Mouse (Mus musculus): ENCODE data around the gene Tmtc4. TPM values are rescaled to one million over a fixed set of nuclear protein-coding genes. Genes with fewer than 3 reads are reported as not detected.
A peak's percentile ranks its signal among the peaks of the same experiment; 100 is the strongest.

The Tmtc4 gene
- polyA plus RNA-seq, 1 experiment from 2014 or later: 24.3 TPM

DNA sequence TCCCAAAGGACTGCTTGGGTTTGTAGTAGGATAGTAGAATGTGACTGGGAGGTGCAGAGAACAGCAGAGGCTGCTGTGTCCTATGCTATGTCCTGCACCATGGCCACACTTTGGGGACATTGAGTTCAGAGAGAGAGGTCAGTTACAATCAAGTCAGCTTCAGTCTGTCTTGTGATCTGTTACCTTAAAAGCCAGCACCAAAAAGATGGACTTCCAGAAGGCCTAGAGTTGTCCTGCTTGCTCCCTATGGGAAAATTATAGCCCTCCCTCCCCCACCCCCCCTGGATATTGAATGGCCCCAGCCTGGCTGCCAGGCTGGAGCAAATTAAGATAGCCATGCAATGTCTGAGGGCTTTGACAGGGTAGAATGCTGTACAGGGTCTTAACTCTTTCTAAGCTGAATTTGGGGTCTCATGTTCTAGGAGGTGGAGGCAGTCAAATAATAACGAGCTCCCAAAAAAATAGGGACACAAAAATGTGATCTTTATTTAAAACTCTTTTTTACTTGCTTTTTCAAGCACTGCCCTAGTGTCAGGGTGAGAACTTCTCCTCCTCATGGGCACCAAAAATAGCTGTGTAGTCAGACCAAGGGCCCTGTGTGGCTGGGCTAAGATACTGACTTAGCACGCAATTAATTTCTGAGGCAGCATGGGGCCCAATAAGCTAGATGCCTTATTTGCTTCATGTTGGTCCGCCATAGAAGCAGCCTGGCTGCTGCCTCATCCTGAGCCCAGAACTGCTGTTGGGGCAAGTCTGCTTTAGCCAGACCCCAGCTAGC, 95.9 kb downstream of the Tmtc4 start:
- TF ChIP-seq CTCF (IDR thresholded peaks at IDR 0.05): no peak
- in situ Hi-C loops (cut with MboI; ENCODE audit: low pct_unique_long_range_greater_than_20kb): no loop called here
- CTCF ChIA-PET: interaction anchor here (1.0 kb wide), 1 partner anchor 12 kb away, joined by 3 read pairs; no protein-coding TSS in a partner anchor
- DNase-seq (ENCODE audit: low read depth, low spot score) (no peak), ATAC-seq (no peak)
- no peaks in the 10 kb centered on the region for H3K27me3 ChIP-seq
- POLR2A ChIA-PET: no interaction called here

- POLR2A ChIA-PET: no interaction called here
- CTCF ChIA-PET: interaction anchor here (1.0 kb wide), 1 partner anchor 11 kb away, joined by 3 read pairs; no protein-coding TSS in a partner anchor
- in situ Hi-C loops (cut with MboI; ENCODE audit: low pct_unique_long_range_greater_than_20kb): no loop called here
- TF ChIP-seq CTCF (IDR thresholded peaks at IDR 0.05): no peak
- no peaks in the 10 kb centered on the region for H3K27me3 ChIP-seq
- ATAC-seq: no peak
- no peak for DNase-seq (ENCODE audit: low read depth, low spot score)
These were observed 96.6 kb downstream of the Tmtc4 start for GRCm38 (mm10) chr14:122887278-122887677.

DNA sequence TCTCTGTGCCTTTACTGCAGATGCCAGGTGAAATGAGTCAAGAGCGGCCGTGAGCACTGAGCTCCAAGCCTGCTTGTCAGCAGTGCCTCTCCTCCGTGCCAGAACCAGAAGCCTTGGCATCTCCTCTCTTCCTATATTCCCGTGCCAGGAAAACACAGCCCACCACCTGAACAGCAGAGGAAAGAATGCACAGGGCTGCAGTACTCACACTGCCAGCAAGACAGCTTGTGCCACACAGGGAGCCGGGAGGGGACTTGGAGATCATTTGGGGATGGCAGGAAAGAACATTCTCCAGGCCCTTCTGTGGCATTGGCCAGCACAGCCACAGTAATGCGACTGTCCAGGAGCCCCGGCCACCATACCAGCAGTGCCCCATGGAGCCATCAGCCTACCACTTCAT, 97.9 kb downstream of the Tmtc4 start:
- no peak for TF ChIP-seq CTCF (IDR thresholded peaks at IDR 0.05)
- in situ Hi-C loops (cut with MboI; ENCODE audit: low pct_unique_long_range_greater_than_20kb): no loop called here
- ChIA-PET CTCF (interaction anchor here (1.4 kb wide), 1 partner anchor 354 kb away, joined by 4 read pairs; no protein-coding TSS in a partner anchor), POLR2A (interaction anchor here (1.1 kb wide), 1 partner anchor 26 kb away, joined by 3 read pairs; no protein-coding TSS in a partner anchor)
- DNase-seq (ENCODE audit: low read depth, low spot score) (no peak), ATAC-seq (no peak)
- no peaks in the 10 kb centered on the region for H3K27me3 ChIP-seq

DNA sequence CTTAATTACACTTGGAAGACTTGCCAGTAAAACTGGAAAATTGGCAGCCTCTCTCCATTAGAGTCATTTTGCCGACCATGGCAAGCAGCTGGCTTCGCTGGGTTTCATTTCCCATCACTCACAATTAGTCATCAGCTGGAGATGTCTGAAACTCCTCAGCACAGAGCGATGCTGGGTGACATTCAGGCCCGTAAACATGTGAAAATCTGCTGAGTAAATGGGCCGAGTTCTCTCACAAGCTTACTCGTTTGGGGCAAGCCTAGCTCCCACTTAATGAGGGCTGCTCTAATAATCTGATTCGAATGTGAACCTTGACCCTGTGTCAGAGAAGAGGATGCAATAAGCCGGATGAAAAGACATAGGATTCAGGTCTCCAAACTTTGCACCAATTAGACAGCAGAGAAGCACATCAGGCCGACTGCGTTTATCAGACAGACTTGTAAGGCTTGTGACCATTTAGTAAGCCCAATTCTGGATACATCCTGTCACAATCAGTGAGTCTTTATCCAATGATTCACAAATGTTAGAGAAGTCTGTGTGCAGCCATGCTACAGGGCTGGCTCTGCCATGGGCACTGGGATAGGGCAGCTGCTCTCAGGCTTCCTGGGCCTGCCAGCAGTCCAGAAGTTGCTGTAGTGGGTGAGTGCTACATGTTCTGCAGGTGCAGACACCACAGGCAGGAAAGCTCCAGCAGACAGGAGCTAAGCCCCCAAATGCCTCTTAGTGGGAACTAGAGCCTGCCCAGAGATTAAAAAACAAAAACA, 99.8 kb downstream of the Tmtc4 start:
- in situ Hi-C loops (cut with MboI; ENCODE audit: low pct_unique_long_range_greater_than_20kb): no loop called here
- ATAC-seq: peak; percentile 73
- ChIA-PET CTCF (interaction anchor here (1.3 to 3.2 kb wide), 5 partner anchors 10 to 660 kb away, joined by 3 to 25 read pairs (median 7); no protein-coding TSS in a partner anchor), POLR2A (no interaction called here)
- TF ChIP-seq CTCF (IDR thresholded peaks at IDR 0.05): no peak
- no peaks in the 10 kb centered on the region for H3K27me3 ChIP-seq
- DNase-seq (ENCODE audit: low read depth, low spot score): peak; percentile 62

GRCm38 (mm10) chr14:122883410-122883806, 100.4 kb downstream of the Tmtc4 start:
- CTCF ChIA-PET: interaction anchor here (0.7 to 3.2 kb wide), 6 partner anchors 9 to 694 kb away, joined by 3 to 25 read pairs (median 5); no protein-coding TSS in a partner anchor
- POLR2A ChIA-PET: no interaction called here
- no peak for ATAC-seq
- DNase-seq (ENCODE audit: low read depth, low spot score): no peak
- no peak for TF ChIP-seq CTCF (IDR thresholded peaks at IDR 0.05)
- in situ Hi-C loops (cut with MboI; ENCODE audit: low pct_unique_long_range_greater_than_20kb): no loop called here
- H3K27me3 ChIP-seq: no peaks in the 10 kb centered on the region

- DNase-seq (ENCODE audit: low read depth, low spot score): no peak
- no peak for TF ChIP-seq CTCF (IDR thresholded peaks at IDR 0.05)
- ChIA-PET CTCF (interaction anchor here (0.7 to 3.2 kb wide), 6 partner anchors 9 to 693 kb away, joined by 3 to 25 read pairs (median 5); no protein-coding TSS in a partner anchor), POLR2A (no interaction called here)
- no peak for ATAC-seq
- no peaks in the 10 kb centered on the region for H3K27me3 ChIP-seq
- in situ Hi-C loops (cut with MboI; ENCODE audit: low pct_unique_long_range_greater_than_20kb): no loop called here
These were observed 100.9 kb downstream of the Tmtc4 start for GRCm38 (mm10) chr14:122882795-122883409.

GRCm38 (mm10) chr14:122882201-122882639, 101.6 kb downstream of the Tmtc4 start:
- POLR2A ChIA-PET: no interaction called here
- CTCF ChIA-PET: interaction anchor here (1.1 to 3.2 kb wide), 2 partner anchors 19 to 692 kb away, joined by 3 to 25 read pairs; no protein-coding TSS in a partner anchor
- TF ChIP-seq CTCF (IDR thresholded peaks at IDR 0.05): no peak
- H3K27me3 ChIP-seq: no peaks in the 10 kb centered on the region
- in situ Hi-C loops (cut with MboI; ENCODE audit: low pct_unique_long_range_greater_than_20kb): no loop called here
- no peak for ATAC-seq
- DNase-seq (ENCODE audit: low read depth, low spot score): no peak

DNA sequence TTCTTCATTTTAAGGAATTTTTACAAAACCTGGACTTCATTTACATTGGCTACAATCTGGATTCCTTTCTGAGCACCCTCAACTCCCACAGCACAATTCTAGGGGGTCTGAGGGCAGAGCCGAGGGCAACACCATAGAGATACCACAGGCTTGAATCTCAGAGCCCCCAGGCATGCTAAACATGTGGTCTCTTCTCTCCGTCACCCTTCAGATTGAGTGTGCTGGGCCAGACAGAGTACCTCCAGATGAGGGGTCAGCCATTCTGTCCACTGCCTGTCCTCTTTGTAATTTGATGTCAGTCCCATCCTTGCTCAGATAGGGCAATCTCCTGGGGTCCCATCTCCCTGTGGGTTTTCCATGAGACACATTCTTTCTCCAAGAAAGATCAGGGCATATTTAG, 102.1 kb downstream of the Tmtc4 start:
- ATAC-seq (no peak), DNase-seq (ENCODE audit: low read depth, low spot score) (no peak)
- ChIA-PET CTCF (no interaction called here), POLR2A (no interaction called here)
- no peak for TF ChIP-seq CTCF (IDR thresholded peaks at IDR 0.05)
- no peaks in the 10 kb centered on the region for H3K27me3 ChIP-seq
- in situ Hi-C loops (cut with MboI; ENCODE audit: low pct_unique_long_range_greater_than_20kb): no loop called here

- ChIA-PET CTCF (interaction anchor here (1.4 kb wide), 1 partner anchor 21 kb away, joined by 5 read pairs; no protein-coding TSS in a partner anchor), POLR2A (no interaction called here)
- DNase-seq (ENCODE audit: low read depth, low spot score): no peak
- no peaks in the 10 kb centered on the region for H3K27me3 ChIP-seq
- ATAC-seq: no peak
- TF ChIP-seq CTCF (IDR thresholded peaks at IDR 0.05): no peak
- in situ Hi-C loops (cut with MboI; ENCODE audit: low pct_unique_long_range_greater_than_20kb): no loop called here
These were observed 103.5 kb downstream of the Tmtc4 start for GRCm38 (mm10) chr14:122880291-122880690.

GRCm38 (mm10) chr14:122877787-122878186, 106.0 kb downstream of the Tmtc4 start:
- no peak for DNase-seq (ENCODE audit: low read depth, low spot score)
- in situ Hi-C loops (cut with MboI; ENCODE audit: low pct_unique_long_range_greater_than_20kb): loop anchor here (5.0 to 10.0 kb wide), 2 partner anchors 233 to 655 kb away; no protein-coding TSS in a partner anchor
- CTCF ChIA-PET: no interaction called here
- no peak for TF ChIP-seq CTCF (IDR thresholded peaks at IDR 0.05)
- H3K27me3 ChIP-seq: no peaks in the 10 kb centered on the region
- POLR2A ChIA-PET: interaction anchor here (0.6 kb wide), 1 partner anchor 59 kb away, joined by 3 read pairs; no protein-coding TSS in a partner anchor
- ATAC-seq: no peak
